Comparison of ENCODE assay signal across 7 mouse cellular contexts in genomic region chr9:107707701-107708438, GRCm38 (mm10). TPM values are rescaled to one million over a fixed set of nuclear protein-coding genes. Genes with fewer than 3 reads are reported as not detected.
DNase-seq lines count a peak whose midpoint lies in the region; ATAC-seq lines count a peak whose summit lies in the region.

No protein-coding gene starts in this region.

- peak overlapping the region; percentile 95 for H3K9ac ChIP-seq in embryonic facial prominence, embryonic 14.5 days (ENCODE audit: low read depth, low read length)
- H3K9ac ChIP-seq in intestine, embryonic 14.5 days (ENCODE audit: low read length), result peak overlapping the region; percentile 73

- DNase-seq in right cerebral cortex, postnatal 4 days, result peak; percentile 57
- no peak for DNase-seq in right cerebral cortex, postnatal 14 days
- DNase-seq in embryonic facial prominence, embryonic 14.5 days (ENCODE audit: low spot score), result peak; percentile 86
- peak; percentile 81 for DNase-seq in intestine, embryonic 14.5 days (ENCODE audit: low spot score)
- peak; percentile 41 for DNase-seq in naive thymus-derived CD4-positive, alpha-beta T cell, adult 2 months (ENCODE audit: low read depth)
- no peak for DNase-seq in layer of hippocampus, adult 9-10 months (ENCODE audit: low spot score)

- peaks cover 42% of the 10 kb centered on the region for H3K4me1 ChIP-seq in embryonic facial prominence, embryonic 14.5 days (ENCODE audit: control insufficient read depth, insufficient read depth, low read length)
- peaks cover 51% of the 10 kb centered on the region for H3K4me1 ChIP-seq in intestine, embryonic 14.5 days (replicated peaks; ENCODE audit: control insufficient read depth, insufficient read depth, low read length)

- ATAC-seq in embryonic facial prominence, embryonic 14.5 days (ENCODE audit: low read depth), result peak; percentile 42
- no peak for ATAC-seq in intestine, embryonic 14.5 days (replicated peaks; ENCODE audit: low FRiP score, low TSS enrichment, low read depth)
- no peak for ATAC-seq in erythroid progenitor cell, adult 5-6 weeks (replicated peaks; ENCODE audit: low FRiP score, poor library complexity, severe bottlenecking)

- H3K27ac ChIP-seq in embryonic facial prominence, embryonic 14.5 days (replicated peaks; ENCODE audit: low read depth, low read length), result peak overlapping the region; percentile 86
- peak overlapping the region; percentile 72 for H3K27ac ChIP-seq in intestine, embryonic 14.5 days (ENCODE audit: low read depth)

- no peaks in the 10 kb centered on the region for H3K27me3 ChIP-seq in embryonic facial prominence, embryonic 14.5 days (replicated peaks; ENCODE audit: control insufficient read depth, insufficient read depth, low read length)
- H3K27me3 ChIP-seq in intestine, embryonic 14.5 days (replicated peaks; ENCODE audit: control insufficient read depth, insufficient read depth, low read length), result no peaks in the 10 kb centered on the region

- H3K9me3 ChIP-seq in embryonic facial prominence, embryonic 14.5 days (ENCODE audit: control insufficient read depth, low read length), result no peaks in the 10 kb centered on the region
- H3K9me3 ChIP-seq in intestine, embryonic 14.5 days (ENCODE audit: control insufficient read depth, low read length), result no peaks in the 10 kb centered on the region

- H3K4me3 ChIP-seq in embryonic facial prominence, embryonic 14.5 days (ENCODE audit: low read depth, low read length), result peak overlapping the region; percentile 92
- peak overlapping the region; percentile 69 for H3K4me3 ChIP-seq in intestine, embryonic 14.5 days (ENCODE audit: low read depth, low read length)

- 5% methylated on average over 17 of the region's 17 CpGs for WGBS in embryonic facial prominence, embryonic 14.5 days
- 2% methylated on average over 17 of the region's 17 CpGs for WGBS in intestine, embryonic 14.5 days

- peak overlapping the region; percentile 92 for H3K4me2 ChIP-seq in embryonic facial prominence, embryonic 14.5 days (ENCODE audit: low read depth, low read length)
- H3K4me2 ChIP-seq in intestine, embryonic 14.5 days (ENCODE audit: low read length), result peak overlapping the region; percentile 89

- peaks cover 31% of the 10 kb centered on the region for H3K36me3 ChIP-seq in embryonic facial prominence, embryonic 14.5 days (ENCODE audit: control insufficient read depth, insufficient read depth, low read length)
- H3K36me3 ChIP-seq in intestine, embryonic 14.5 days (ENCODE audit: control insufficient read depth, insufficient read depth, low read length), result peaks cover 10% of the 10 kb centered on the region

RNA-seq across cellular contexts. Expression of gene Sema3f, which starts 2.4 kb away (rescaled TPM):
- polyA plus RNA-seq in embryonic facial prominence, embryonic 14.5 days (2014; fragmentation: Nextera tagmentation; extraction: Ambion mirVana), result 32.8 and 36.9 TPM in 2 replicates
- 16.2 and 16.3 TPM in 2 replicates for polyA plus RNA-seq in intestine, embryonic 14.5 days (2014; fragmentation: Nextera tagmentation; extraction: Ambion mirVana)
- not detected in 2 replicates for total RNA-seq in erythroid progenitor cell, adult 5-6 weeks (2015; ENCODE audit: low replicate concordance)
- total RNA-seq in erythroid progenitor cell, adult 5-6 weeks (2017; ENCODE audit: low replicate concordance), result not detected in 2 replicates

RNA-seq across cellular contexts. Expression of gene Gnat1, which starts 28.4 kb away (rescaled TPM):
- 0.79 and 1.5 TPM in 2 replicates for polyA plus RNA-seq in embryonic facial prominence, embryonic 14.5 days (2014; fragmentation: Nextera tagmentation; extraction: Ambion mirVana)
- polyA plus RNA-seq in intestine, embryonic 14.5 days (2014; fragmentation: Nextera tagmentation; extraction: Ambion mirVana), result 1.7 and 2.6 TPM in 2 replicates
- not detected in 2 replicates for total RNA-seq in erythroid progenitor cell, adult 5-6 weeks (2015; ENCODE audit: low replicate concordance)
- 1.9 TPM in 1 of 2 replicates, not detected in the other for total RNA-seq in erythroid progenitor cell, adult 5-6 weeks (2017; ENCODE audit: low replicate concordance)

RNA-seq across cellular contexts. Expression of gene Slc38a3, which starts 38.5 kb away (rescaled TPM):
- polyA plus RNA-seq in embryonic facial prominence, embryonic 14.5 days (2014; fragmentation: Nextera tagmentation; extraction: Ambion mirVana), result 7.0 and 7.8 TPM in 2 replicates
- 2.2 and 9.3 TPM in 2 replicates for polyA plus RNA-seq in intestine, embryonic 14.5 days (2014; fragmentation: Nextera tagmentation; extraction: Ambion mirVana)
- not detected in 2 replicates for total RNA-seq in erythroid progenitor cell, adult 5-6 weeks (2015; ENCODE audit: low replicate concordance)
- not detected in 2 replicates for total RNA-seq in erythroid progenitor cell, adult 5-6 weeks (2017; ENCODE audit: low replicate concordance)

Comparison
In these comparisons a context has a peak if more than half of its experiments do, and no peak if none do; other contexts are left out.
1. DNase-seq: peak in right cerebral cortex, postnatal 4 days (single experiment), embryonic facial prominence, embryonic 14.5 days (single experiment), intestine, embryonic 14.5 days (single experiment) and naive thymus-derived CD4-positive, alpha-beta T cell, adult 2 months (single experiment); none in right cerebral cortex, postnatal 14 days (single experiment) and layer of hippocampus, adult 9-10 months (single experiment).